Mouse (Mus musculus) brain, embryonic 14.5 days (tissue): Measurements from ENCODE around the gene 5730522E02Rik.

Experiments
- CTCF ChIP-seq: fragments of 200-500 bp; IDR thresholded peaks from 2 replicates; pipeline ENCODE4 v1.5.1; 2012; ENCODE audit warnings: inconsistent platforms, mild to moderate bottlenecking, moderate library complexity, borderline replicate concordance; ENCODE audit not compliant: insufficient read depth, insufficient read length; ENCODE audit errors: extremely low read depth
- POLR2A ChIP-seq: fragments of 200-500 bp; IDR thresholded peaks from 2 replicates; pipeline ENCODE4 v1.6.1; 2012; ENCODE audit warnings: mild to moderate bottlenecking, inconsistent platforms, borderline replicate concordance; ENCODE audit not compliant: poor library complexity, insufficient read depth, insufficient read length, severe bottlenecking; ENCODE audit errors: extremely low read depth

- no peak for TF ChIP-seq CTCF
- no peak for TF ChIP-seq POLR2A
These were observed 72.5 kb downstream of the 5730522E02Rik start for GRCm38 (mm10) chr11:26138013-26138412.
